Mouse (Mus musculus) adrenal gland, adult 10 weeks (tissue): ENCODE results near the gene Lrtm1. TPM values are rescaled to one million over a fixed set of nuclear protein-coding genes. Genes with fewer than 3 reads are reported as not detected.

Source experiments
- polyA plus RNA-seq: library from polyadenylated mRNA; stranded (reverse); fragments of 350-450 nt; fragmentation: Illumina TruSeq; extraction: RNeasy Lipid Tissue Mini Kit (QIAGEN cat#74804); gene quantifications from one replicate; pipeline ENCODE4 v1.2.3, GENCODE M21; 2014; ENCODE audit warnings: low read depth, low replicate concordance

Lrtm1 gene
- polyA plus RNA-seq: 0.29 TPM

DNA sequence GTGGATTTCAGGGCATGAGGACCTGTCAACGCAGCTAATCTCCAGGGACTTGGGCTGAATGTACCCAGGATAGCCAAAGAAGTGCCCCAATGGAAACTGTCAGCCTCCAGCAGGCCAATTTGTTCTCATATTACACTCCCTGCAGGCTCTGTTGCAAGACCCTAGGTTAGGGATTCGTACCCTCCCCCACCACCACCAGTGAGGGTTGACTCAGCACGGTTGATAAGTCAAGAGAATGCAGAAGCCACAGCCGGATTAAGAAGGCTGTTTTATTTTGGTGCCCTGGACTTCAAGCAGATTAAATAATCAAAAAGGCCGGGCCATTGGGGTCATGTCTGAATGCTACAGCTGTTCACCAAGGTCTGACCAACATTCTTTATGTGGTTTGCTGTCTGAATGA lies at the start of gene Lrtm1:
Lrtm1 (plus strand) TSS at position 326 of the 400 bp plus-strand sequence.

